ENCODE assay signal across 19 mouse cellular contexts in the genomic region with DNA sequence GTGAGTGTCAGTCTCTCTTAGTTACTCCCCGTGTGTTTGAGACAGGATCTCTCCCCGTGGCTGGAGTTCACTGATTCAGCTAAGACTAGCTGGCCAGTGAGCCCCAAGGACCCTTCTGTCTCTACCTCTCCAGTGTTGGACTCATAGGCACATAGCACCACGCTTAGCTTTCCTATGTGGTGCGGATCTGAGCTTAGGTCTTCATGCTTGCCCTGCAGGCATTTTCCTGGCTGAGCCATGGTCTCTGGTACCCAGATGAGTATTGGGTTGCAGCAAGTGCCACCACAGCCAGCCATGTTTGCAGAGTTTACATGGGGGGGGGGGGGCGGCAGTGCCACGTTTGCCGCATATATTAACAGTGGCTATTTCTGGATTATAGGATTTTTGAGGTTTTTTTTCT.
"Had no signal": no experiment of that assay in that cellular context is flagged by ENCODE, and none has a peak within 500 bp of the region (broad histone marks: within the 10 kb centered on the region; RNA-seq: fewer than 3 reads in every experiment).

No protein-coding gene starts in this region.

- H3K4me2 ChIP-seq: limb, embryonic 13.5 days; liver, embryonic 11.5 days; lung, embryonic 14.5 days; midbrain, embryonic 13.5 days; neural tube, embryonic 13.5 days had no signal

- H3K4me3 ChIP-seq: layer of hippocampus, adult 2 months; limb, embryonic 13.5 days; midbrain, embryonic 13.5 days; myocyte; neural tube, embryonic 13.5 days had no signal

- H3K36me3 ChIP-seq: limb, embryonic 13.5 days; neural tube, embryonic 13.5 days had no signal

- DNase-seq: kidney, adult 2 months; kidney, postnatal 25 days; layer of hippocampus, adult 9-11 months; liver, postnatal 0 days; lung, embryonic 14.5 days; retina, postnatal 1 day; thymus, adult 18-20 months; thymus, postnatal 36 days had no signal

- H3K9me3 ChIP-seq: limb, embryonic 13.5 days; midbrain, embryonic 13.5 days; neural tube, embryonic 13.5 days had no signal

- H3K9ac ChIP-seq: limb, embryonic 13.5 days; liver, embryonic 14.5 days; liver, postnatal 0 days; lung, embryonic 14.5 days; midbrain, embryonic 13.5 days; neural tube, embryonic 13.5 days had no signal

- H3K27me3 ChIP-seq: limb, embryonic 13.5 days; midbrain, embryonic 13.5 days; neural tube, embryonic 13.5 days had no signal

- H3K27ac ChIP-seq: kidney, postnatal 0 days; layer of hippocampus, adult 2 months; limb, embryonic 13.5 days; liver, embryonic 14.5 days; macrophage; midbrain, embryonic 13.5 days; neural tube, embryonic 13.5 days had no signal

- ATAC-seq: liver, postnatal 0 days; lung, postnatal 0 days; midbrain, embryonic 13.5 days; midbrain, embryonic 16.5 days had no signal
